Mouse (Mus musculus) kidney, adult 11 months (tissue): ENCODE data around the gene Kpna3.
"Not testable (repeated sequence)": the region's sequence is repeated elsewhere in the genome, so short reads cannot be mapped to it uniquely, and the experiment has no call there.

ENCODE experiments used
- DNase-seq: peaks from one replicate; pipeline ENCODE4 v3.0.0; 2022

Kpna3 gene

DNA sequence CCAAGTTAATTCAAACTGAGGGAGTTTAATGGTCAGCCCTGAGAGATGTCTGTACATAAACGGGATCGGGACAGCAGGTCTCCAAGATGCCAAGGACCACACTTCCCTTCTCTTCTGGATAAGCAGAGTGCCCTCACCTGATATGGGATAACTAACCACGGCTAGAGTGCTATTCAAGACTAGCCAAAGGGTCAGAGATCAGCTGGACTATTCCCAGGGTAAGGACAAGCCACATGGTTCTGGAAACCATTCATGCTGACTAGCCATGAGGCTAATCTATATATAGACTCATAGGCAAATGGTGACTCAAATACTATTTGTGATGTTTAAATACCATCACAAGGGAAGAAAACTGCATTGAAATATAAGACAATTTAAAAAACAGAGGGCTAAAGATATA, 49.1 kb downstream of the Kpna3 start:
- DNase-seq = no peak

GRCm38 (mm10) chr14:61367290-61367689, 72.4 kb downstream of the Kpna3 start:
- no peak for DNase-seq

- DNase-seq = no peak
Observed at GRCm38 (mm10) chr14:61364656-61365055, 75.0 kb downstream of the Kpna3 start.

DNA sequence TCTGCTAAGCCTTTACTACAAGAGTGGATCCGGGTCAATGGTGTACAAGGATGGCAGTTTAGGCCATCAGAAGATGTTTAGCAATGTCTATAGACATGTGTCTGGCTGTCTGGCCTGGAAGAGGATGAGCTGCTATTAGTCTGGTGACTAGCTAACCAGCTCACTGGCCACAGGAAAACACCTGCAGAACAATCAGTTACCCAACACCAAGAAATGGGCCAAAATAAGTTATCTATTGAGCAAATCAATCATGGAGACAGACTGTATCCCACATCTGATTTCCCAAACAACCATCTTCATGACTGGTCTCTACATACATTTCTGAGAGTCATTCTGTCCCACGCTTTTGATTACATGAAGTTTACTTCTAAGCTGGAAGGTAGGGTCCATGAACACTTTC, 75.9 kb downstream of the Kpna3 start:
- DNase-seq = no peak

DNA sequence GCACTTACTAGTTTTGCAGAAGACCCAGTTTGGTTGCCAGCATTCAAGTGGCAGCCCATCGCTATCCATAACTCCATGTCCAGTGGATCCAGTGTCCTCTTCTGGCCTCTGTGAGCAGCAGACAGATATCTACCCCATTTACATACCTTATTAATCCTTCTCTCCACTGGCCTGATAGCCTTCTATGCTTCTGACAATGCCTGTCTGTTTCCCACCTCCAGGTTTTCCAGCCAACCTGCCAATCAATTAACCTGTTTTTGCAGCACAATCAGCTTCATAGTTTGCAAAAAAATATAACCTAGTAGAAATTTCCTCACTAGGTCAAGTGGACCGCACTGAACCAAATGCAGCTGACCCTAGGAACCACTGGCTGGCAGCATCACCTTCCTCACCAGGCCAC, 77.4 kb downstream of the Kpna3 start:
- no peak for DNase-seq

GRCm38 (mm10) chr14:61360981-61361511, 78.6 kb downstream of the Kpna3 start:
- DNase-seq = peak; percentile 9

- DNase-seq = peak; percentile 92
Observed at GRCm38 (mm10) chr14:61360131-61360980, 79.3 kb downstream of the Kpna3 start, which contains the start of gene Ebpl. Gene Ebpl, minus strand, starts transcription at chr14:61360439.

DNA sequence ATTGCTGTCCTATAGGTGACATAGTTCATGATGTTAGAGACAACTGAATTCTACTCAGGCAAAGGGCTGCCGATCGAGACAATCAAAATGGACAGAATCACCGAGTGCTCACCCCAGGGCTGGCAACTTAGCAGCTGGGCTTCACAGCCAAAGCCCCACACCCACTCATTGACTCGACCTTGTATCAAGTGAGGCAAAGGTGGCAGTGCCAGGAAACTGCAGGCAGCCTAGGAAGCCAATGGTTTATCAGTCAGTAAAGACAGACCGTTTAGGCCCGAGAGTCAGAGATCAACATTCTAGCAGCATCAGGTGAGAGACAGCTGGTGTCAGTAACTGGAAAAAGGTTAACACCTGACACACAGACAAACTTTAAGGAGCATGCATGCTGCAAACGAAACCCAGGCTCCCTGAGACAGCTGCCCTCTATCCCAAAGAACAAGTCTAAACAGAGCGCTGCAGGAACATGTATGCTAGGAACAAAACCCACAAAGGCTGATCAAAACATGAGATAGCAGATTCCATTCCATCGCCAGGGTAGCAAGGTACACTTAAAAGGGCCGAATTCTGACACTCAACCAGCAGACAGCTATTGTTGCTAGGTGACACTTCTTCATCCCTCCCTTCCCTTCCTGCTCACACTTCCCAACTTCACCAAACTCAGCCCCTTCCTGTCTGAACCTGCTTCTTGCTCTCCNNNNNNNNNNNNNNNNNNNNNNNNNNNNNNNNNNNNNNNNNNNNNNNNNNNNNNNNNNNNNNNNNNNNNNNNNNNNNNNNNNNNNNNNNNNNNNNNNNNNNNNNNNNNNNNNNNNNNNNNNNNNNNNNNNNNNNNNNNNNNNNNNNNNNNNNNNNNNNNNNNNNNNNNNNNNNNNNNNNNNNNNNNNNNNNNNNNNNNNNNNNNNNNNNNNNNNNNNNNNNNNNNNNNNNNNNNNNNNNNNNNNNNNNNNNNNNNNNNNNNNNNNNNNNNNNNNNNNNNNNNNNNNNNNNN, 85.1 kb downstream of the Kpna3 start:
- DNase-seq = no peak

GRCm38 (mm10) chr14:61350808-61351207, 88.9 kb downstream of the Kpna3 start:
- no peak for DNase-seq

DNA sequence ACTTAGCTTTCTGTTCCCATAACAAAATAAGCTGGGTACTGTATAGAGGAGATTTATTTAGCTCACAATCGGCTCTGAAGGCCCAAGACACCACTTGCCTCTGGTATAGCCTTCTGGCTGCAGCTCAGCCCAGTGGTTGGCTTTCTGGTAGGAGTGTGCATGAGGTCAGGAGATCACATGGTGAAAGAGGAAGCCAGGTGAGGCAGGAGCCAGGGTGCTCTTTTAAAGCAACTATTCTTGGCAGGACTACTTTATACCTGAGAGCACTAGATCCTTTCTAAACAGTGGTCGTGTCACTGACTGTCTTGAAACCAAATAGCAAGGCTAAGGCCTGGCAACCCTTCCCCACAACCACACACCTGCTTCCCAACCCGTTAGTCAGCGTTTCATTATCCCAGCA, 89.8 kb downstream of the Kpna3 start:
- DNase-seq = no peak

DNA sequence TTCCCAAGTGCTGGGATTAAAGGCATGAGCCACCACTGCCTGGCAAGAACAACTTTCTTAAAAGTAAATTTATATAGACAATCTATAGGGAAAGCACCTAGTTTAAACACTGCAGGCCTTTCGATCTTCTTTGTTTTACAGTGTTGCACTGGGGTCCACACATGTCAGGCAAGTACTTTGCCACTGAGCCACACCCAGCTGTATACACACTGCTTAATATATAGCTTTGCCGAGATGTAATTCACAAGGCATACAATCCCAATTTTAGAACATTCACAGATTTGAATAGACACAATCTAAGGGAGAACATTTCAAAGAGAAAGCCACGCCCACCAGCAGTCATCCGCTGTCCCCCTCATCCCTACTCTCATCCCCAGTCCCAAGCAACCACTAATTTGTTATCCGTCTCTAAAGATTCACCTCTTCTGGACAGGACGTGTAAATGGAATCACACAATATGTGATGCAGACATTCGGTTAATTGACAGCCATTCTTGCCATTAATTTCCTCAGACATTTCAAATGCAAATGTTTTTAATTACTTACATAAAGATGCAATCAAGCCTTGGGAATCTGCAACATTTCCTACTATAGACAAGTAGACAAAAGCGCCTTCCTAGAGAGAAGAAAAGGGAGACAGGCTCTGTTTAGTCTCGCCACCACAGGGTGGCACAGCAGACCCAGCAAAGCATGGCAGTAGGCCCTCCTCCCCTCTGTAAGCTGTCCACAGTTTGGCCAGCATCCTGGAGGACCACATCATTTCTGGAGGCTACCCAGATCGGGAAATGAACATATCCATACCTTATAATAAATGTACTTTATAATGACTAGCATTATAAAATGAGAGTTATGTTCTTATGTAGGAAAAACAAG, 92.6 kb downstream of the Kpna3 start:
- DNase-seq = no peak

DNA sequence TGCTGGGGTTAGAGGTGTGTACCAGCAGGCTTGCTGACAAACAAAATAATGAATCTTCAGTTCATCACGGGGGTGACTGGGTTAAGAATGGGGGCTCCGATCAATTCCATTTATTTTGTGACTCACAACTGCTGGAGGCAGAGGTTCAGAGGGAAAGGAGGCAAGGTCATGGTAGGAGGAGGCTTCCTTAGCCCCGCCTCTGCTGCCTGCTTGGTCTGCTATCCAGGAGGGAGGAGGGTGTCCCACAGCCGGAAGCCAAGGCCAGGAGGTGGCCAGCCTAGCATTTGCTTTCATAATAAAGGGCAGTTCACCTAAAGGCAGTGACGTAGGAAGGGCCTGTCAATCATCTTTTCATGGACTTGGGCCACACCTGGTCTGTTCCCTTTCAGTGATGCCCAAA, 95.1 kb downstream of the Kpna3 start:
- no peak for DNase-seq

DNA sequence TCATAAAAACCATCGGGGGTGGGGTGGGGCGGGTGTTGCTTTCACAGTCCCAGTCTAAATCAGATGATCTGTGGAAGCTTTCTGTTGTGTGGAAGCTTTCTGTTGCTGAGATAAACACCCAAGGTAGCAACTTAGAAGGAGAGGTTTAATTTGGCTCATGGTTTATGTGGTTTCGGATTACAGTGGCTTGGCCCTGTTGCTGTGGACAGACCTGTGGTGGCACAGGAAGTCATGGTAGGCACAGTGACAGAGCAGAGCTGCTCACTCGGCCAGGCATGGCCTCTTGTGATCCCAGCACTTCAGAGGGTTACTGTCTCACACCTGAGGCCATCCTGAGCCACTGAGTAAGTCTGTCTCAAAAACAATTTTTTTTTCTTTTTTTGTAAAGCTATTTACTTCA, 100.3 kb downstream of the Kpna3 start:
- no peak for DNase-seq

DNA sequence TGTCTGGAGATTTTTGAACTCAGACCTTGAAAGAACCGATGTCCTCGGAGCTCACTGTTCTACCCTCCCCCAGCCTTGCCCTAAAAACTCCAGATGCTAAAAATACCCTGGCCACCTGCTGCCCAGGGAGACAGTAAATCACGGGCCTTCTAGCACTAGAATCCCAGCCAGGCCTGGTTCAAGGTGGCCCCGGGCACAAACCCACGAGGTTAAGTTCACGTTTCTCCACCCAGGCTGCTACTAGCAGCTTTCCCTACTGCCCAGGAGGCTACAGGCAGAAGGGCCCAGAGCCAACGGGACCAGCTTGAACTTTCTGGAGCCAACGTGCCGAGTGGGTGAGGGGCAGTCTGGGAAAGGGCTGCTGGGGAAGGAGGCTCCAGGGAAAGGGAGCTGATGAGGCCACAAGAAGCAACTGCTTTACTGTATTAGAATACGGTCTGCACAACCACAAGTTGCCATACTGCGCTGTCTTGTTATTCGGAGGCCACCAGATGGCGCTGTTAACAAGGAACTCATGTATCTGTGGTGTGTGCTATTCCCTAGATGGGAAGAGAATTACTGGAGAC, 108.6 kb downstream of the Kpna3 start:
- DNase-seq = peak; percentile 48

DNA sequence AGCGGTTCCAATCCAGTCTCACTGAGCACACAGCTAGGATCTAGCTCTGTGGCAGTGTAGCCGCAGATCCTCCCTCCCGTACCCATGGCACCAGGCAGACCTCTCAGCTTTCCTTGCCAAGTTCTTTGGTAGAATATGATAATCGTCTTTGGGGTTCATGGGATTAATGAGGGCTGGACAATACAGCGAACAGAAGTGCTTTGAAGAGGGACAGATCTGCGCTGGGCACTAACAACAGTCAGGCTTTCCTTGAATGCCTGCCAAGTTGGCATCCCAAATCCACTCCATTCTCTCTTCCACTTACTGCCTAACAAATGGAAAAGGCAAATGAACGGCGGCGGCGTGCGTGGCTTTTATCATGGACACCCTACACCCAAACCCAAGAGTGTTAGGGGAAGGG, 109.1 kb downstream of the Kpna3 start:
- DNase-seq = no peak

DNA sequence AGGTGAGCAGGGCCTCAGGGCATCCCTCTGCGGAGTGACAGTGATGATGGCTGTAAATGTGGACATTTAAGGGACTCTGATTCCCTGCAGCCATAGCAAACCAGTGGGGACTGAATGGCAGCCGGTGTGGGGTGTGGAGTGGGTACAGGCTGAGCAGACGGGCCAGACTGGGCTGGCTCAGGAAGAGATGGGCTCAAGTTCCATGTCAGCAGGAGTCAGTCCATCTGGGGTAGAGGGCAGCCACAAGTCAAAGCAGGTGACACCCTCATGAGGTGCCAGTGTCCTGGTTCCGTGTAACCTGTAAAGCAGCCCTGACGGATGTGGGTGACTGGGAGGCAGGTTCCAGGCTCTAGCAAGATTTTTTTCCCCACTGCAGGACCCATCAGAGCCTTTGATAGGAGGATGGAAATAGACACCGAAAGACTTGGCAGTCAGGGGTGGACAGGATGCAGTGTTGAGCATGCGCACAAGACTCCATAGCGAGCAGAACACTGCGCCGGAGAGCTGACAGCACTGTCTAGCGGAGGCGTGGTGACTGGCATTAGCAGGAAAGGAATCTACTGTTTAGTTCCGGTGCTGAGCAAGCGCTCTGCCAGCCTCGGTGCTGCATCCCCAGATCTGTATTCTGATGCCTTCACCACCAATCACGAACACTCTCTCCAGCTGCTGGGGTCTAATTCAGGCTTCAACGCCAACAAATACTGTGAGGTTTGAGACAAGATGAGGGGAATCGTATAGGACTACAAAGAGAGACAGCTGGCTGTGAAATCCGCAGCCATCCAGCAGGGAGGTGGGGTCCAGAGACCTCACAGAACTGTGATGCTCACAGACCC, 111.8 kb downstream of the Kpna3 start:
- peak; percentile 43 for DNase-seq

DNA sequence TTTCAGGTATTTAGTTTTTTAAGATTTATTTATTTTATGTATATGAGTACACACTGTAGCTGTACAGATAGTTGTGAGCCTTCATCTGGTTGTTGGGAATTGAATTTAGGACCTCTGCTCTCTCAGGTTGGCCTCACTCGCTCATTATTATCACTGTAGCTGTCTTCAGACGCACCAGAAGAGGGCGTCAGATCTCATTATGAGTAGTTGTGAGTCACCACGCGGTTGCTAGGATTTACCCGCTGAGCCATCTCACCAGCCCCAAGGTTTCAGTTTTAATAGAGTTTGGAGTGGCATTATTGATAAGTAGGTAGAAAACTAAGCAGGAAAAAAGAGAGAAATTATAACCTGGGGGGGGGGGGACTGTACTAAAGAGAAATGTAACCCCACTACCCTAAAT, 112.7 kb downstream of the Kpna3 start:
- not testable (repeated sequence) for DNase-seq

DNA sequence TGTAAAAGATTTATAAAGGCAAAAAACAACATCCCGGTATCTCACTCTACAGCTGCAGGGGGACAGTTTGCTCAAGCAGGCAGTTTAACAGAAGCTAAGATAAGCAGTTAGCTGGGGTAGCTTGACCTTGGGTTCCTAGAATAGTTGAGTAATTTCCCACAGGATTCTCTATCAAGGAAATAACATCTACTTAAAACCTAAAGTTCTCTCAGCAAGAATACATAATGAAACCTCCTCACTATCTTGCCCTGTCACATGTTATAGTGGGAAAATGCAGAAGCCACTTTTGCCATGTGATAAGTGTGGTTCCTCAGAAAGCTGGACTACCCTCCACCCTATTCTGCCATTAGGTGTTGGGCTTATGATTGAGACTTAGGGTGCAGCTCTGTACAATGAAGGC, 116.9 kb downstream of the Kpna3 start:
- DNase-seq = no peak

DNA sequence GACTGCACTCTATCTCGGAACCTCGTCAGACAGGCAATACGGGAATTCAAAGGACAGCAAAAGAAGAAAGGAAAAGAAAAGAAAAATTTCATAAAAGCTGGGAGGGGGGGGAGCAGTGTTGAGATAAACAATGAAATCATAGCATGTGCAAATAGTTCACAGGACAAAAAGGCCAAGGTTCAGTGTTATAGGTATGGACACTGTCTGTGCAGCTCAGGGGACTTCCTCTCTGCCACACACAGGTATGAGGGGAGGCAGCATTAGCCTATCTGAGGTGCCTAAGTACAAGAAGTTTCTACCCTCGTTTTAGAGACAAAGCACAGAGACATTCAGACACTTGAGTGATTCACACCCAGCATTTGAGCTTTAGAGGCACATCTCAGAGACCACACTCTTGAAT, 118.5 kb downstream of the Kpna3 start:
- DNase-seq = no peak

DNA sequence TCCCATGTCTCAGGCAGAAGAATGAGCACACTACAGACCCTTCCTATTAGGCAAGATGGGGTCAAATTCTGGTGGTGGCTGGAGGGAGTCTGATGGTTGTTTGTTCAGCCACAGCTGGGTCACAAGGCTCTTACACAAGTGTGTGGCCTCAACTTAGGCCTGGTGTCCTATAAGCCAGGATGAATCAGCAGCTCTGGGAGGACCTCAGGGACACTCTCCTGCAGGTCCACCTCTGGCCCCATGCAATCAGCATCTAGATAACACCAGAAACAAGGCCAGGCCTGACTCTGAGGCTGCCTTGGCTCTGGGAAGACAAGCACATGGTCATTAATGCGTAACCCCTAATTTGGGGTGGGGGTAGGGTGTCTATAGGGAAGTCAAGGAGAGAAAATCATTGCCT, 118.9 kb downstream of the Kpna3 start:
- no peak for DNase-seq

GRCm38 (mm10) chr14:61316861-61317260, 122.8 kb downstream of the Kpna3 start:
- DNase-seq = peak; percentile 35
